Mouse (Mus musculus): ENCODE measurements around the gene Fgfr2.

DNA sequence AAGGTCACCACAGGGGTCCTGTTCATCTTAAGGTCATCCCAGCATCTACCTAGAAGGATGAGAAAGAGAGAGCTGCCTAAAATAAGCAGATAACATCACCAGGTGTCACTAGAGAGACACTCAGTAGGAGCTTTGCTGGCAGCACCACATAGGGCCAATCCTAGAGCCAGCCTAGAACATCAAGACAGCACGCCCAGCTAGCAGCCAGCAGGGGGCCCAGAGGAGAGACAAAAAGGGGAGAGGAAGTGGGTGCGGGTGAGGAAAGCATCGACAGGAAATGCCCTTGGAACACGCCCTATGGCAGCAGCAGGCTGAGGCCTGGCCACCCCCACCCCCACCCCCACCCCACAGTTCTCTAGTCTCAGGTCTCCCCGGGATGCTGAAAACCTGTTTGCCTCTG lies 388.0 kb downstream of the Fgfr2 start:
- TF ChIP-seq CTCF (conservative IDR thresholded peaks at IDR 0.05; ENCODE audit: insufficient read depth, insufficient read length, low read depth, low read length) = peak; percentile 55
- TF ChIP-seq POLR2A (IDR thresholded peaks at IDR 0.05; ENCODE audit: low read depth, low read length) = no peak

All from kidney, adult 2 months (tissue).